Mouse (Mus musculus): Measurements from ENCODE around the gene Tfap4.

GRCm38 (mm10) chr16:4602189-4602588 lies 42.5 kb upstream of the Tfap4 start:
- TF ChIP-seq POLR2A (IDR thresholded peaks at IDR 0.05; ENCODE audit: borderline replicate concordance, low read depth, low read length): no peak
- no peak for TF ChIP-seq CTCF (IDR thresholded peaks at IDR 0.05; ENCODE audit: low read depth, low read length)
